Mouse (Mus musculus): ENCODE results near the gene Ngfr.

Ngfr gene

GRCm38 (mm10) chr11:95587423-95587951, at the start of gene Ngfr:
Gene Ngfr, minus strand, starts transcription at chr11:95587735.
- TF ChIP-seq GATA4 (IDR thresholded peaks at IDR 0.05; ENCODE audit: insufficient replicate concordance, low read length) = no peak

- TF ChIP-seq GATA4 (IDR thresholded peaks at IDR 0.05; ENCODE audit: insufficient replicate concordance, low read length) = no peak
These were observed 47.5 kb upstream of the Ngfr start for GRCm38 (mm10) chr11:95635030-95635429.

- no peak for TF ChIP-seq GATA4 (IDR thresholded peaks at IDR 0.05; ENCODE audit: insufficient replicate concordance, low read length)
These were observed 46.0 kb upstream of the Ngfr start for GRCm38 (mm10) chr11:95633512-95634000.

- no peak for TF ChIP-seq GATA4 (IDR thresholded peaks at IDR 0.05; ENCODE audit: insufficient replicate concordance, low read length)
These were observed 44.9 kb upstream of the Ngfr start for GRCm38 (mm10) chr11:95632474-95632873.

GRCm38 (mm10) chr11:95631301-95631700, 43.8 kb upstream of the Ngfr start:
- no peak for TF ChIP-seq GATA4 (IDR thresholded peaks at IDR 0.05; ENCODE audit: insufficient replicate concordance, low read length)

- no peak for TF ChIP-seq GATA4 (IDR thresholded peaks at IDR 0.05; ENCODE audit: insufficient replicate concordance, low read length)
These were observed 43.0 kb upstream of the Ngfr start for GRCm38 (mm10) chr11:95630558-95630957.

GRCm38 (mm10) chr11:95622426-95622825, 34.9 kb upstream of the Ngfr start:
- no peak for TF ChIP-seq GATA4 (IDR thresholded peaks at IDR 0.05; ENCODE audit: insufficient replicate concordance, low read length)

GRCm38 (mm10) chr11:95621541-95622130, 34.1 kb upstream of the Ngfr start:
- TF ChIP-seq GATA4 (IDR thresholded peaks at IDR 0.05; ENCODE audit: insufficient replicate concordance, low read length) = no peak

- no peak for TF ChIP-seq GATA4 (IDR thresholded peaks at IDR 0.05; ENCODE audit: insufficient replicate concordance, low read length)
These were observed 33.5 kb upstream of the Ngfr start for GRCm38 (mm10) chr11:95621010-95621409.

GRCm38 (mm10) chr11:95619886-95620444, 32.4 kb upstream of the Ngfr start:
- TF ChIP-seq GATA4 (IDR thresholded peaks at IDR 0.05; ENCODE audit: insufficient replicate concordance, low read length) = no peak

GRCm38 (mm10) chr11:95619081-95619480, 31.5 kb upstream of the Ngfr start:
- TF ChIP-seq GATA4 (IDR thresholded peaks at IDR 0.05; ENCODE audit: insufficient replicate concordance, low read length) = no peak

GRCm38 (mm10) chr11:95617785-95618465, 30.4 kb upstream of the Ngfr start:
- TF ChIP-seq GATA4 (IDR thresholded peaks at IDR 0.05; ENCODE audit: insufficient replicate concordance, low read length) = no peak

- no peak for TF ChIP-seq GATA4 (IDR thresholded peaks at IDR 0.05; ENCODE audit: insufficient replicate concordance, low read length)
These were observed 27.2 kb upstream of the Ngfr start for GRCm38 (mm10) chr11:95614739-95615138.

GRCm38 (mm10) chr11:95611283-95611682, 23.7 kb upstream of the Ngfr start:
- TF ChIP-seq GATA4 (IDR thresholded peaks at IDR 0.05; ENCODE audit: insufficient replicate concordance, low read length) = no peak

GRCm38 (mm10) chr11:95610391-95610902, 22.9 kb upstream of the Ngfr start:
- TF ChIP-seq GATA4 (IDR thresholded peaks at IDR 0.05; ENCODE audit: insufficient replicate concordance, low read length) = no peak

GRCm38 (mm10) chr11:95609924-95610323, 22.4 kb upstream of the Ngfr start:
- no peak for TF ChIP-seq GATA4 (IDR thresholded peaks at IDR 0.05; ENCODE audit: insufficient replicate concordance, low read length)
